Mouse (Mus musculus) kidney, adult 11 months (tissue): ENCODE data around the gene Grb10.

Experiments used
- DNase-seq: peaks from one replicate; pipeline ENCODE4 v3.0.0; 2022

Gene Grb10

GRCm38 (mm10) chr11:11897645-11898357 is 140.7 kb downstream of the Grb10 start, which contains the start of gene Ddc:
Gene Ddc (minus strand): TSS chr11:11898144.
- DNase-seq: peak; percentile 58

GRCm38 (mm10) chr11:11895479-11895878 is 143.0 kb downstream of the Grb10 start:
- DNase-seq: no peak

GRCm38 (mm10) chr11:11893769-11894168 is 144.7 kb downstream of the Grb10 start:
- DNase-seq: no peak

- no peak for DNase-seq
Measured at GRCm38 (mm10) chr11:11892993-11893602, 145.4 kb downstream of the Grb10 start.

- DNase-seq: no peak
Measured at GRCm38 (mm10) chr11:11891832-11892231, 146.7 kb downstream of the Grb10 start.

GRCm38 (mm10) chr11:11890139-11890741 is 148.2 kb downstream of the Grb10 start:
- no peak for DNase-seq

GRCm38 (mm10) chr11:11888727-11889126 is 149.8 kb downstream of the Grb10 start:
- DNase-seq: no peak

- no peak for DNase-seq
Measured at GRCm38 (mm10) chr11:11888051-11888450, 150.4 kb downstream of the Grb10 start.

- DNase-seq: no peak
Measured at GRCm38 (mm10) chr11:11886403-11886998, 152.0 kb downstream of the Grb10 start.

- peak; percentile 49 for DNase-seq
Measured at GRCm38 (mm10) chr11:11885921-11886320, 152.6 kb downstream of the Grb10 start.

- no peak for DNase-seq
Measured at GRCm38 (mm10) chr11:11885246-11885643, 153.2 kb downstream of the Grb10 start.

GRCm38 (mm10) chr11:11884533-11885245 is 153.8 kb downstream of the Grb10 start:
- DNase-seq: no peak

- DNase-seq: no peak
Measured at GRCm38 (mm10) chr11:11881783-11882155, 156.7 kb downstream of the Grb10 start.

- no peak for DNase-seq
Measured at GRCm38 (mm10) chr11:11881026-11881782, 157.3 kb downstream of the Grb10 start.
